Mouse (Mus musculus) forebrain, embryonic 10.5 days (tissue): ENCODE measurements around the gene Idi2. TPM values are rescaled to one million over a fixed set of nuclear protein-coding genes. Genes with fewer than 3 reads are reported as not detected.
"Not testable (repeated sequence)": the region's sequence is repeated elsewhere in the genome, so short reads cannot be mapped to it uniquely, and the experiment has no call there.

ENCODE experiments used
- DNase-seq: peaks from one replicate; pipeline ENCODE4 v3.0.0-alpha.2; 2017; ENCODE audit warnings: low spot score; ENCODE audit errors: extremely low spot score
- H3K27ac ChIP-seq: fragments of 300-500 bp; sonication (generic); 2 replicates; pipeline ENCODE4 v1.5.1; 2016; ENCODE audit warnings: mild to moderate bottlenecking
- H3K27me3 ChIP-seq: fragments of 300-500 bp; sonication (generic); 2 replicates; pipeline ENCODE4 v1.6.1; 2016; ENCODE audit warnings: mild to moderate bottlenecking; ENCODE audit not compliant: poor library complexity, severe bottlenecking
- H3K36me3 ChIP-seq: fragments of 300-500 bp; sonication (generic); replicated peaks from 2 replicates; pipeline ENCODE4 v1.6.1; 2016; ENCODE audit warnings: mild to moderate bottlenecking, moderate library complexity
- H3K4me1 ChIP-seq: fragments of 300-500 bp; sonication (generic); 2 replicates; pipeline ENCODE4 v1.6.1; 2016
- H3K4me3 ChIP-seq: fragments of 300-500 bp; sonication (generic); 2 replicates; pipeline ENCODE4 v1.5.1; 2016; ENCODE audit warnings: mild to moderate bottlenecking, moderate library complexity
- H3K9me3 ChIP-seq: fragments of 300-500 bp; sonication (generic); 2 replicates; pipeline ENCODE4 v1.6.1; 2016; ENCODE audit warnings: mild to moderate bottlenecking, moderate library complexity
- WGBS: fragments of 180-500 bp; shearing (Covaris S2); methylation state at CpG from one replicate; pipeline ENCODE4 v1.1.7; 2016; 5-methylcytosine and 5-hydroxymethylcytosine counted together
- polyA plus RNA-seq: library from polyadenylated mRNA; unstranded; fragments of >200 nt; fragmentation: Nextera tagmentation; extraction: Ambion mirVana; gene quantifications from 2 replicates; pipeline ENCODE4 v1.2.1, GENCODE M21; 2016

Idi2 gene
- 0.10 and 0.14 TPM in 2 replicates for polyA plus RNA-seq

DNA sequence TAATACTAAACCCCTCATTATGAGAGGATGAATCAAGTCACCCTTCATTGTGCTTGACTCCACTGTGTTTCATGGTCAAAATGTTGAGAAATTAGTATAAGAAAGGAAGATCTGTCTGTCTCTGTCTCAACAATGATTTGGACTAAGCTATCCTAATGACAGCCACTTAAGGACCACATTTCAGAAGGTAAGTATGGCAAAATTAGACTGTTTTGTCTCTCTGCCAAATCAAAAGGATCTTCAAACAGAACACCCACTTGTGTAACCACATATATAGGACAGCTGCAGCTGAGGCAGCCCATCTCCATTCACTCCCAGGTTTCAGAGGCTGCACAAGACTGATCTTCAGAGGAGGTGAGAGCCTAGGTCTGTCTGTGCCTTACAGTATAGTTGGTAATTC, at the start of gene Idi2:
Idi2 (plus strand) TSS at position 301 of the 400 bp plus-strand sequence.
- H3K9me3 ChIP-seq, H3K27ac ChIP-seq, H3K27me3 ChIP-seq, DNase-seq, H3K36me3 ChIP-seq, H3K4me1 ChIP-seq, H3K4me3 ChIP-seq: not testable (repeated sequence)

DNA sequence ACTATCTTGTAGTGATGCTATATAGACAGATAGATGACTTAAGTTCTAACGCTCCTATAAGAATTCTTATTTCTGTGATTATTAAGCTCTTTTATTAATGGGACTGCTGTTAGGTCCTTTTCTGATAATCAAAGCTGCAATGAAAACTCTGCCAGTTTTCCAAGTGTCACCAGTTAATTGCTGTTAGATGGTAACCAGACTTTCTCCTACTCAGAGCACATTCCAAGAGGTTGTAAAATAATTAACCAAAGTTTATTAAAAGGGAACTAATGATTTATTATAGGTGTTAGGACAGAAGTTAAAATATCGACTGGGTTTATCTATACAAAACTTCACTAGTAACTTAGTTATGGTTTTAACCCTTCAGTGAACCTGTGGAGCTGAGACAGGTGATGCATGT, 46.7 kb upstream of the Idi2 start:
- peaks cover 37% of the 10 kb centered on the region for H3K9me3 ChIP-seq
- H3K4me3 ChIP-seq, H3K27ac ChIP-seq, DNase-seq, H3K27me3 ChIP-seq, H3K36me3 ChIP-seq, H3K4me1 ChIP-seq: not testable (repeated sequence)
- 91% methylated on average over 2 of the region's 2 CpGs for WGBS

DNA sequence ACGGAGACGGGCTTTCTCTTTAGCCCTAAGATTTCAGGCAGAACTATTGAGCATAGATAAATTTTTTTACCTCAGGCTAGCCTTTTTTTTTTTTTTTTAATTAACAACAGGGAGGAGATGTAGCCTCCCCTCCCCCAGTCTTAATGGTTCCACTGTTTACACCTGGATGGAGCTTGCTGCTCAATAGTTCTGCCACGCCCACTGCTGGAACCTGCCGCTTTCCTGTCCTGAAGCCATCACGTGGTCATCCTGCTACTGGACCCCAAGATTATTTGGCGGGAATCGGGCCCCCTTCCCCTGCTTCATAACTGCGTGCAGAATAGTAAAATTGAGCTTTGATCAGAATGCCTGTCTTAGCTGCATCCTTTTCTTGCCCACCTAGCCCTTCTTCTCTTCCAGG, 38.8 kb upstream of the Idi2 start:
- not testable (repeated sequence) for DNase-seq, H3K4me1 ChIP-seq, H3K9me3 ChIP-seq, H3K27me3 ChIP-seq, H3K27ac ChIP-seq, H3K36me3 ChIP-seq, H3K4me3 ChIP-seq
- 91% methylated on average over 8 of the region's 8 CpGs for WGBS

DNA sequence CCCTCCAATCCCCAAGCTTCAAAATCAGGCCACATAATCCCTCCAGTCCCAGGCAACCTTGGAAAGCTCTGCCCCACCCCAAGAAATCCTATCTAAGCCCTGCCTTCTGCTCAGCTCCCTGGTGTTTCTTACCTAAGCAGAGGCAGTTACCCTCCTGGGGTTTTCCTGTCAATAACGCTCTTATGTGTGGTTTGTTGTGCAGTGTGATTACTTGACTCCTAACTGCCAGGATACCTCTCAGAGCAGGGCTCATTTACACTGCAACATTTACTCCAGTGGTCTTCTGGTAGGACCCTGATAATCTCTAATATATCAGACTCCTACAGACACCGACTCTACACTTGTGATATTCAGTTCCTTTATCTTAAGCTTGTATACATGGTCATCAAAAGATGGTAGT, 19.2 kb upstream of the Idi2 start:
- no peak for DNase-seq
- no peaks in the 10 kb centered on the region for H3K27me3 ChIP-seq
- H3K4me3 ChIP-seq: no peak overlapping the region
- H3K27ac ChIP-seq: no peak overlapping the region
- H3K4me1 ChIP-seq: no peaks in the 10 kb centered on the region
- no peaks in the 10 kb centered on the region for H3K9me3 ChIP-seq
- WGBS: 71% methylated on average over 2 of the region's 2 CpGs
- H3K36me3 ChIP-seq: no peaks in the 10 kb centered on the region

DNA sequence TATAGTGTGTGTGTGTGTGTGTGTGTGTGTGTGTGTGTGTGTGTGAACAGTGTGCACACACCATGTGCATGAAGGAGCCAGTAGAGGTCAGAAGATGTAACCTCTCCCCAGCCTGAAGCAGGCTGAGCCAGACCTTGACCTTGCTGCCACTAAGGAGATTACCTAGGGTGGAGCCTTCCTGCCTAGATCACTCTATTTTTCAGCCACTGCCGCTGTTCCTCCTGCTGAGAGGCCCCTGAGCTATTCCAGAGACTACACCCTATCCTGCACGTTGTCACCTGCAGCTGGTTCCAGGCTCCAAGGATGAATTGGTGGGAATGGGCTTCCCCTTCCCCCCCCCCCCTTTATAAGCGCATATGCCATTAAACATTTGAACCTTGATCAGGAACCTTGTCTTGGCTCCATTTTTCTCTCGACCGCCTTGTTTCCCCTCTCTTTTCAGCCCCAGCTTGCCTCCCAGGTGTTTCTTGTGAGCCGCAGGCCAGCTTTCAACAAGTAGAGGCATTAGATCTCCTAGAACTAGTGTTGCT, 15.0 kb upstream of the Idi2 start:
- not testable (repeated sequence) for H3K36me3 ChIP-seq, H3K27ac ChIP-seq, H3K27me3 ChIP-seq, H3K4me3 ChIP-seq, H3K9me3 ChIP-seq, DNase-seq, H3K4me1 ChIP-seq
- WGBS: 84% methylated on average over 6 of the region's 6 CpGs

DNA sequence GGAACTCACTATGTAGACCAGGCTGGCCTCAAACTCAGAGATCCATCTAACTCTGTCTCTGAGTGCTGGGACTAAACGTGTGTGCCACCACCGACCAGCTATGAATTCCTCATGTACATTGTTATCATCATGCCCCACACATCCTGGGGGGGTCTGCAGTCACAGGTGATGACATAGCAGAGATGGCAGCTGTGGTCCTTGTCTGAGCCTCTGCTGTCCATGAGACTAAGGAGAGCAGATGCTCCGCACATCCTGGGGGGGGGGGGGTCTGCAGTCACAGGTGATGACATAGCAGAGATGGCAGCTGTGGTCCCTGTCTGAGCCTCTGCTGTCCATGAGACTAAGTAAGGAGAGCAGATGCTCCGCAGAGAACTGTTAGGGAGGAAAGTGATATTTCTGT, 11.6 kb upstream of the Idi2 start:
- not testable (repeated sequence) for H3K9me3 ChIP-seq, H3K36me3 ChIP-seq, H3K4me1 ChIP-seq, H3K27me3 ChIP-seq, H3K27ac ChIP-seq, DNase-seq, H3K4me3 ChIP-seq
- WGBS: 88% methylated on average over 4 of the region's 4 CpGs

DNA sequence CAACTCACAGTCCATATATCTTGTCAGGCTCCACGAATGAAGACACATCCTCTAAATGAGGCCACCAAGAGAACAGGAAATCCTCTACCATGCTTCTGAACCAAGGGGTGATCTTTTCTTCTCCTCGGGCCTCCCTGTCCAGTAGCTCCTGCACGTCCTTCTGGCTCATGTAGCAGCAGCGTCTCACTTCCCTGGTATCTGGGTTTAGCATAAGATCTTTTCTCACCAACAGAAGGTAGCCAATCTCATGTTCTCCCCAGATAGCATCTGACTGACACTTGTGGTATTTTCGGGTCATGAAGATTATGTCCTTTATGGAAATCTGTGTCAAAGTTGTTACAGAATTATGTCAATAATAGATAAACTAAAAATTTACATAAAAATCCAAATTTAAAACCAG, 11.0 kb upstream of the Idi2 start:
- not testable (repeated sequence) for H3K36me3 ChIP-seq, H3K27ac ChIP-seq, H3K9me3 ChIP-seq, DNase-seq, H3K4me3 ChIP-seq, H3K4me1 ChIP-seq, H3K27me3 ChIP-seq
- WGBS: 71% methylated on average over 1 of the region's 5 CpGs

DNA sequence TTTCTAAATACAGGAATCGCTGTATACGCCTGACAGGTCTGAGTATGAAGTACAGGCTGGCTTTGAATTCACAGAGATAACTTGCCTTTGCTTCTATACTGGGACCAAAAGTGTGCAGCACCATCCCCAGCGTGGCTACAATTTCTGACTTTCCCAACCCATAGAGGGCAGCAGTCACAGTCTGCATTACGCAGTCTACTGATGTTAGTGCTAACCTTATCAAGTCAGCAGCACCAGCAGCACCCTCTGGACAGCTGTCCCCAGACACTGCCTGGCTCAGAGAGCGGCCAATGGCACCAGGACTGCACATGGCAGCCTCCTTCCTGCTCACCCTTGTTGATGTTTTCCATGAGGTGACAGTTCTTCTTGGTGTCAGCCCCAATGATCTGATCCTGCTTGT, 8.8 kb upstream of the Idi2 start:
- DNase-seq, H3K27me3 ChIP-seq, H3K4me3 ChIP-seq, H3K27ac ChIP-seq, H3K4me1 ChIP-seq, H3K9me3 ChIP-seq, H3K36me3 ChIP-seq: not testable (repeated sequence)
- WGBS: no CpG with 5 or more reads among the region's 5 CpGs

DNA sequence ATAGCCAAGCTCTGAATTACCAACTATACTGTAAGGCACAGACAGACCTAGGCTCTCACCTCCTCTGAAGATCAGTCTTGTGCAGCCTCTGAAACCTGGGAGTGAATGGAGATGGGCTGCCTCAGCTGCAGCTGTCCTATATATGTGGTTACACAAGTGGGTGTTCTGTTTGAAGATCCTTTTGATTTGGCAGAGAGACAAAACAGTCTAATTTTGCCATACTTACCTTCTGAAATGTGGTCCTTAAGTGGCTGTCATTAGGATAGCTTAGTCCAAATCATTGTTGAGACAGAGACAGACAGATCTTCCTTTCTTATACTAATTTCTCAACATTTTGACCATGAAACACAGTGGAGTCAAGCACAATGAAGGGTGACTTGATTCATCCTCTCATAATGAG, 4.5 kb upstream of the Idi2 start, which contains the start of gene Gm9745:
Gm9745 (minus strand) TSS at position 101 of the 400 bp plus-strand sequence.
- not testable (repeated sequence) for H3K4me1 ChIP-seq, H3K36me3 ChIP-seq, H3K27ac ChIP-seq, H3K27me3 ChIP-seq, H3K4me3 ChIP-seq, H3K9me3 ChIP-seq, DNase-seq

DNA sequence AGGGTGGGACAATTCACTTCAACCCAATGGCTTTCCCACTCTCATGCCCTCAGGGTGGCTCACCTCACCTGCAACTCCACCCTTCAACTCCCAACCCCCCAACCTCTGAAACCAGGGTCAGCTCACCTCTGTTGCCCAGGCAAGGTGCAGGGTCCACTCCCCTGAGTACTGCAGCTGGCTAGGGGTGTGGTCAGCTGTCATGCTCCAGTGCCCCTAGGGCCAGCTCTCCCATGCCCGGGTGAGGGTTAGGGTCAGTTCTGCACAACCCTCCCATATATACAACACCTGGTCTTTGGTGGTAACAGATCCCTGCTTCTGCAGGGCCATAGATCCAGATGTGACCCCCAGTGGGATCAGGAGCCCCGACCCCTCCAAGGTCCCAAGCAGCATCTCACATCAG, 2.5 kb downstream of the Idi2 start:
- not testable (repeated sequence) for H3K27me3 ChIP-seq, H3K9me3 ChIP-seq, DNase-seq, H3K4me3 ChIP-seq, H3K27ac ChIP-seq, H3K36me3 ChIP-seq, H3K4me1 ChIP-seq
- 81% methylated on average over 2 of the region's 2 CpGs for WGBS

DNA sequence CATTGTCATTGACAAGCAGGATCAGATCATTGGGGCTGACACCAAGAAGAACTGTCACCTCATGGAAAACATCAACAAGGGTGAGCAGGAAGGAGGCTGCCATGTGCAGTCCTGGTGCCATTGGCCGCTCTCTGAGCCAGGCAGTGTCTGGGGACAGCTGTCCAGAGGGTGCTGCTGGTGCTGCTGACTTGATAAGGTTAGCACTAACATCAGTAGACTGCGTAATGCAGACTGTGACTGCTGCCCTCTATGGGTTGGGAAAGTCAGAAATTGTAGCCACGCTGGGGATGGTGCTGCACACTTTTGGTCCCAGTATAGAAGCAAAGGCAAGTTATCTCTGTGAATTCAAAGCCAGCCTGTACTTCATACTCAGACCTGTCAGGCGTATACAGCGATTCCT, 4.2 kb downstream of the Idi2 start:
- H3K4me1 ChIP-seq, H3K36me3 ChIP-seq, H3K27me3 ChIP-seq, H3K27ac ChIP-seq, H3K9me3 ChIP-seq, H3K4me3 ChIP-seq, DNase-seq: not testable (repeated sequence)
- no CpG with 5 or more reads among the region's 5 CpGs for WGBS

DNA sequence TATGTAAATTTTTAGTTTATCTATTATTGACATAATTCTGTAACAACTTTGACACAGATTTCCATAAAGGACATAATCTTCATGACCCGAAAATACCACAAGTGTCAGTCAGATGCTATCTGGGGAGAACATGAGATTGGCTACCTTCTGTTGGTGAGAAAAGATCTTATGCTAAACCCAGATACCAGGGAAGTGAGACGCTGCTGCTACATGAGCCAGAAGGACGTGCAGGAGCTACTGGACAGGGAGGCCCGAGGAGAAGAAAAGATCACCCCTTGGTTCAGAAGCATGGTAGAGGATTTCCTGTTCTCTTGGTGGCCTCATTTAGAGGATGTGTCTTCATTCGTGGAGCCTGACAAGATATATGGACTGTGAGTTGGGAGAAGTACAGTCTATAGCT, 6.4 kb downstream of the Idi2 start:
- H3K27ac ChIP-seq, H3K9me3 ChIP-seq, H3K4me1 ChIP-seq, DNase-seq, H3K27me3 ChIP-seq, H3K36me3 ChIP-seq, H3K4me3 ChIP-seq: not testable (repeated sequence)
- WGBS: 80% methylated on average over 1 of the region's 5 CpGs

DNA sequence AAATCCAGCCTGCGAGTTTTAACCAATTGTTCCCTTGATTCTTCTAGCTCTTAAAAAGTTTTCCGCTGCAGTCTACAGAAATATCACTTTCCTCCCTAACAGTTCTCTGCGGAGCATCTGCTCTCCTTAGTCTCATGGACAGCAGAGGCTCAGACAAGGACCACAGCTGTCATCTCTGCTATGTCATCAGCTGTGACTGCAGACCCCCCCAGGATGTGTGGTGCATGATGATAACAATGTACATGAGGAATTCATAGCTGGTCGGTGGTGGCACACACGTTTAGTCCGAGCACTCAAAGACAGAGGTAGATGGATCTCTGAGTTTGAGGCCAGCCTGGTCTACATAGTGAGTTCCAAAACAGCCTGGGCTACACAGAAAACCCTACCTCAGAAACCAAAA, 6.9 kb downstream of the Idi2 start:
- not testable (repeated sequence) for H3K27me3 ChIP-seq, H3K9me3 ChIP-seq, H3K27ac ChIP-seq, H3K4me1 ChIP-seq, H3K36me3 ChIP-seq, H3K4me3 ChIP-seq, DNase-seq
- WGBS: 97% methylated on average over 5 of the region's 6 CpGs

DNA sequence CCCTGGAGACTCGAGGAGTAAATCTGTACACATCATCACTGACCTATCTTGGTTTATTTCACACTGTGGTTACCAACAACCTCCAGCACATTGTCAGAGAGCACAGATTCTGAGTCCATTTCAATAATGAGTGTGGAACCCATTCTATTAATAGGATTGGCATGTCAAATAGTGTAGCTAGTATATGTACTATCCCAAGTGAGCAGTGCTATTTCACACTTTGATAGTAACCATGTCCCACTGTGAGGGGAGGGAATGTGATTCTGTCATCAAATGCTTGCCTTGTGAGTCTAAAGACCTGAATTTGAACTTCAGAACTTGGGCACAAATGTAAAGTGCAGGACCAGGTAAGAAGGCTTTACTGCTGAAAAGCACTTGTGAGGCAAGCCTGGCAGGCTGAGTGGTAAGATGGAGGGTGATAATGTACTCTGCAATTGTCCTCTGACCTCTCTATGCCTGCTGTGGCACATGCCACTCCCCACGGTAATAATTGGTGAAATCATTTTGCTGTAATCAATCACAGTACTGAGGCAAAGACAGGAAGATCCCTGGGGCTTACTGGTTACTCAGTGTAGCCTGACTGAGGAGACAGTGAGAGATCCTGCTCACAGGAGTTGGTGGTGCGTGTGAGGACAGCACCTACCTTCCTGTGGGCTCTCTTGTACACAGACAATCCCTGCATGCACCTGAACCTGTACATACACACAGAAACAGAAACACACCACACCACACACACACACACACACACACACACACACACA, 8.6 kb downstream of the Idi2 start:
- not testable (repeated sequence) for H3K27ac ChIP-seq, H3K36me3 ChIP-seq, H3K4me1 ChIP-seq, H3K27me3 ChIP-seq, H3K9me3 ChIP-seq, H3K4me3 ChIP-seq, DNase-seq
- 72% methylated on average over 3 of the region's 3 CpGs for WGBS
